Mouse (Mus musculus) E14TG2a.4 (cell line): ENCODE data around the gene Gm28048.

ENCODE experiments used
- CTCF ChIP-seq: conservative IDR thresholded peaks from 2 replicates; pipeline ENCODE4 v1.5.1; 2014; ENCODE audit warnings: low read length
- NANOG ChIP-seq: IDR thresholded peaks from 2 replicates; pipeline ENCODE4 v1.6.1; 2014; ENCODE audit warnings: borderline replicate concordance, low read length, mixed read lengths
- POU5F1 ChIP-seq: IDR thresholded peaks from 2 replicates; pipeline ENCODE4 v1.6.1; 2014; ENCODE audit warnings: low read length, borderline replicate concordance

DNA sequence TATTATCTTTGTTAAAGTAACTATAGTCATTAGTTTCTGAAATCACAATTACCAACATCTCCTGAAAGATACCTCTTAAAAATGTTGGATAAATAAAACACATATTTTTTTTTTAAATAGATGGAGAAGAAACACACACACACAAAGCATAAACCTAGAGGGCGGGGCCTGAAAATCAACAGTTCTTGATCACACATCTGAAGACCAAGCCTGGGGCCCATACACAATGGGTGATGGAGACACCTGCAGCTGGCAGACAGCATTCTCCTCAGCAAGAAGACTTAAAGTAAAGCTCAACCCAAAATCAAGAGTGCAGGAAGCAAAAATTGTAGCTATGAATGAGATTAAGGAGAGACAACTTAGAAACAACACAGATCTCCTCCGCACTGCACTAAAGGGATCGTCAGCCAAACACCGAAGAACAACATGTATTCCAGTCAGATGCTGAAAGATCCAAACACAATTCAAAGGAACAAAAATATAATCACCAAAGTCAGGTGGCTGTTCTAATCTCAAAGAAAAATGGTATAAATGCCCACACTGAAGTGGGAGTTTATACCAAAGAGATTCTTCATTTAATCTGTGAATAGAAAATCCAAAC is 44.1 kb downstream of the Gm28048 start:
- TF ChIP-seq CTCF: no peak
- no peak for TF ChIP-seq NANOG
- TF ChIP-seq POU5F1: no peak
